Mouse (Mus musculus) 3134 (cell line): Measurements from ENCODE around the gene Parg.

ENCODE experiments used
- DNase-seq: peaks from one replicate; pipeline ENCODE4 v3.0.0-alpha.2; 2011; ENCODE audit warnings: low spot score; ENCODE audit not compliant: insufficient read length; ENCODE audit errors: extremely low read depth

The Parg gene

GRCm38 (mm10) chr14:32201791-32202451, at the start of gene Parg, which contains the start of gene Timm23:
Gene Parg (plus strand): TSS chr14:32201949.
Gene Timm23 (minus strand): TSS chr14:32201898.
- peak; percentile 83 for DNase-seq

- DNase-seq: no peak
Measured at GRCm38 (mm10) chr14:32152243-32152965, 49.3 kb upstream of the Parg start.

- DNase-seq: no peak
Measured at GRCm38 (mm10) chr14:32153156-32153555, 48.6 kb upstream of the Parg start.

- no peak for DNase-seq
Measured at GRCm38 (mm10) chr14:32154758-32155157, 47.0 kb upstream of the Parg start.

- peak; percentile 82 for DNase-seq
Measured at GRCm38 (mm10) chr14:32159150-32159670, 42.5 kb upstream of the Parg start.

DNA sequence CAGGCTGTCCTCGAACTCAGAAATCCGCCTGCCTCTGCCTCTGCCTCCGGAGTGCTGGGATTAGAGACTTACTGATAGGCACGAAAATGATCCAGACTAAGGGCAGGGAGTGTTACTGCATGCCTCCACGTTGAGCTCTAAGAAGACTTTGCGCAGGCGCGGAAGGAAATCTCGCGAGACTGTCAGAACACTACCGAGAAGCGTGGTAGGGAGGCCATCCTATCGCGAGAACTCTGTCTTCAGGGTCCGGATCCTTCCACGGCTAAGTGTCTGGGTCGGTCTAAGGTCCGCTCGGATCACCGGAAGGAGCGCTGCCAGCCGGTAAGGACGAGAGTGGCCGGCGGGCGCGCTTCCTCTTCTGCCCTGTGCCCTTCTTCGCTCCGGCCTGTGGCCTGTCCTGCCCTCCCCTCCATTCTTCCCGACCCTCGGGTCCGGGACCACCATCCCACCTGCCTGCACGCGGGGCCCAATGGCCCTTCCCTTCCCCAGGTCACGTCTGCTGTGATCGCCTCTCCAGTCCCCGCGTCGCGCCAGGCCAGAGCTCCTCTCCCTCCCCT, 42.0 kb upstream of the Parg start, which contains the start of gene Ncoa4:
Gene Ncoa4 (plus strand): TSS at position 176 of the 557 bp plus-strand sequence.
- DNase-seq: peak; percentile 90

GRCm38 (mm10) chr14:32160563-32160962, 41.2 kb upstream of the Parg start:
- DNase-seq: no peak

- DNase-seq: no peak
Measured at GRCm38 (mm10) chr14:32161090-32161885, 40.5 kb upstream of the Parg start.

GRCm38 (mm10) chr14:32162231-32162630, 39.5 kb upstream of the Parg start:
- DNase-seq: no peak

GRCm38 (mm10) chr14:32163203-32163888, 38.4 kb upstream of the Parg start:
- no peak for DNase-seq

GRCm38 (mm10) chr14:32164173-32165051, 37.3 kb upstream of the Parg start:
- no peak for DNase-seq

- peak; percentile 80 for DNase-seq
Measured at GRCm38 (mm10) chr14:32165278-32166061, 36.3 kb upstream of the Parg start.

- no peak for DNase-seq
Measured at GRCm38 (mm10) chr14:32166062-32166441, 35.7 kb upstream of the Parg start.

DNA sequence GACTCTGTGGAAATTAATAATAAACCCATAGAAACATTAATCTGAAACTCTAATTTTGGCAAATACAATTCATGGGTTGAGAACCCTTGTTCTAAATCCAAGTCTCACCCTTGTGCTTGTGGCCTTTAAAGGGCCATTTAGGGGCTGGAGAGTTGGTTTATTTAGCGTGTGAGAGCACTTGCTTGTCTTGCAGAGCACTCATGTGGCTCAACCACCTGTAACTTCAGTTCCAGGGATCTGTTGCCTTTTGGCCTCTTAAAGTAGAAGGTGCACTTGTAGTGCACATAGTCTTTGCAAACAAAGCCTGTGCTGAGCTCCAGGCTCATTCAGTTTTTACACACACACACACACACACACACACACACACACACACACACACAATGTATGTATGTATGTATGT, 34.9 kb upstream of the Parg start:
- DNase-seq: no peak

DNA sequence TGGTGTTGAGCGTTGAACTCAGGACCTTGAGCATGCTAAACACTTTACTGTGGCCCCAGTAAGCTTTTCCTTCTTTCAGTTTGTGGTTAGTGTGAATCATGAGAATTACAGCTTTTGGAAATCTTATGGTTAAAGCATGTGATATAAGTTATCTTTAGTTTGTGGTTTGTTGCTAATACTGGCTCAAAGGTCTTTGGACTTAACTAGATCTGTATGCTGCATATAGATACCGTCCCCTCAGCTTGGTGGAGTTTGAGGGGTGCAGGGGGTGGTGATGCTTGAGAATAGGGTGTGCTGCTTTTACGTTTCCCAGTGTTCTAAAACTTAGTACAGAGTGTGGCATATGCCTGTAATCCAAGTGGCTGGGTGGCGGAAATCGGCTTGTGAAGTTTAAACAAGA, 34.4 kb upstream of the Parg start:
- DNase-seq: no peak

DNA sequence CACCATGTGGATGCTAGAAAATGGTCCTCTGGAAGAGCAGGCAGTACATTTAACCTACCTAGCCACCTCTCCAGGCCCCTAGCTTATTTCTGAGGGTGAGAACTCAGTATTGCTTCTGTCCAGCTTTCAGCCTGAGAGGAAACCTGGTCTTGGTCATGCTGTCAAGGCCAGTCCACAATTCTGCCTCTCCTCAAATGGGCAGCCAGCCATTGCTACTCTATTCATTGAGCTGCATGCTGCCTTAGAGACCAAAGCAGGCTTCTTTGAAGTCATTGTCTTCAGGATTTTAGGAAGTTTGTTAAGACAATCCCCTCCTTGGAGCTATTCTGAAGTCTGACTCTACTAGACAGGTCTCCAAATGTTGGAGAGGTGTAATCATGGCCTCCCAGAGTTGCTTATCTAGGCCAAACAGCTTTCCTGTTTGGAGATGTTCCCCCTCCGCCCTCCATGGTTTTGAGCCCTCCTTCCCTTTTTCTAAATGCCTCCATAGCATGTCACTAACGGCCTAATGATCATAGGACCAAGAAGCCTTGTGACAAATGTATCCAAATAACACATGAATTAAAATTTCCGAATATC, 33.0 kb upstream of the Parg start:
- no peak for DNase-seq

GRCm38 (mm10) chr14:32170137-32170536, 31.6 kb upstream of the Parg start:
- no peak for DNase-seq

DNA sequence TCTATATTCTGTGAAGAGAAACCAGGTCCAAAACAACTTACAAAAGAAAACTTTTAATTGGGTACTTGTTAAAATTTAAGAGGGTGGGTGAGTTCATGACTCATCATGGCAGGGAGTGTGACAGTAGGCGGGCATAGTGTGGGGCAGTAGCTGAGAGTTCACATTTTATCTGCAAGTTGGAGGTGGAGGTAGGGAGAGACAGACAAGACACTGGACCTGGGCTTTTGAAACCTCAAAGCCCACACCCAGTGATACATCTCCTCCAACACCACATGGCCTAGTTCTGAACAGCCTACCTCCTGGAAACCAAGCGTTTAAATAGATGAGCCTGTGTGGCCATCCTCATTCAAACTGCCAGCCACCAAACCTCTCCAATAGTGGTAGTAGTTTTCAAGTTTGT, 26.4 kb upstream of the Parg start:
- no peak for DNase-seq
